Mouse (Mus musculus) forebrain, embryonic 15.5 days (tissue): ENCODE data around the gene Tdpoz1. TPM values are rescaled to one million over a fixed set of nuclear protein-coding genes. Genes with fewer than 3 reads are reported as not detected.
"Not testable (repeated sequence)": the region's sequence is repeated elsewhere in the genome, so short reads cannot be mapped to it uniquely, and the experiment has no call there.

Source experiments
- ATAC-seq: fragments of 200-750 bp; cut with Nextera tagmentation; replicated peaks from 2 replicates; pipeline ENCODE4 v1.8.0; 2017; ENCODE audit warnings: mild to moderate bottlenecking, moderate TSS enrichment, moderate library complexity
- H3K27ac ChIP-seq: fragments of 300-500 bp; sonication (generic); replicated peaks from 2 replicates; pipeline ENCODE4 v1.5.1; 2015; ENCODE audit warnings: mild to moderate bottlenecking, inconsistent platforms
- H3K27me3 ChIP-seq: fragments of 300-500 bp; sonication (generic); 2 replicates; pipeline ENCODE4 v1.6.1; 2015; ENCODE audit warnings: inconsistent platforms
- H3K36me3 ChIP-seq: fragments of 300-500 bp; sonication (generic); 2 replicates; pipeline ENCODE4 v1.6.1; 2015; ENCODE audit warnings: mild to moderate bottlenecking, inconsistent platforms
- H3K4me1 ChIP-seq: fragments of 300-500 bp; sonication (generic); 2 replicates; pipeline ENCODE4 v1.6.1; 2015; ENCODE audit warnings: inconsistent platforms
- H3K4me2 ChIP-seq: fragments of 300-500 bp; sonication (generic); replicated peaks from 2 replicates; pipeline ENCODE4 v1.6.1; 2015; ENCODE audit warnings: mild to moderate bottlenecking, inconsistent platforms
- H3K4me3 ChIP-seq: fragments of 300-500 bp; sonication (generic); 2 replicates; pipeline ENCODE4 v1.5.1; 2015; ENCODE audit warnings: mild to moderate bottlenecking, inconsistent platforms
- H3K9ac ChIP-seq: fragments of 300-500 bp; sonication (generic); replicated peaks from 2 replicates; pipeline ENCODE4 v1.6.1; 2015; ENCODE audit warnings: mild to moderate bottlenecking, inconsistent platforms
- H3K9me3 ChIP-seq: fragments of 300-500 bp; sonication (generic); 2 replicates; pipeline ENCODE4 v1.6.1; 2016; ENCODE audit warnings: inconsistent platforms
- WGBS: fragments of 180-500 bp; shearing (Covaris S2); methylation state at CpG from one replicate; pipeline ENCODE4 v1.1.7; 2015; ENCODE audit warnings: mixed read lengths; 5-methylcytosine and 5-hydroxymethylcytosine counted together
- polyA plus RNA-seq: library from polyadenylated mRNA; unstranded; fragments of >200 nt; fragmentation: Nextera tagmentation; extraction: Ambion mirVana; gene quantifications from 2 replicates; pipeline ENCODE4 v1.2.1, GENCODE M21; 2015

Tdpoz1 gene
- not detected in 2 replicates for polyA plus RNA-seq

- ATAC-seq, H3K27me3 ChIP-seq, H3K9me3 ChIP-seq, H3K27ac ChIP-seq, H3K4me1 ChIP-seq, H3K9ac ChIP-seq, H3K4me3 ChIP-seq, H3K36me3 ChIP-seq, H3K4me2 ChIP-seq: not testable (repeated sequence)
- 90% methylated on average over 3 of the region's 4 CpGs for WGBS
These were observed at the start of gene Tdpoz1 for GRCm38 (mm10) chr3:93676210-93676609. Gene Tdpoz1 (minus strand): TSS chr3:93676310.

GRCm38 (mm10) chr3:93708969-93709637 lies 33.0 kb upstream of the Tdpoz1 start:
- not testable (repeated sequence) for H3K4me2 ChIP-seq, H3K27ac ChIP-seq, H3K4me1 ChIP-seq, ATAC-seq, H3K36me3 ChIP-seq, H3K27me3 ChIP-seq, H3K9ac ChIP-seq, H3K9me3 ChIP-seq, H3K4me3 ChIP-seq
- 86% methylated on average over 2 of the region's 2 CpGs for WGBS

DNA sequence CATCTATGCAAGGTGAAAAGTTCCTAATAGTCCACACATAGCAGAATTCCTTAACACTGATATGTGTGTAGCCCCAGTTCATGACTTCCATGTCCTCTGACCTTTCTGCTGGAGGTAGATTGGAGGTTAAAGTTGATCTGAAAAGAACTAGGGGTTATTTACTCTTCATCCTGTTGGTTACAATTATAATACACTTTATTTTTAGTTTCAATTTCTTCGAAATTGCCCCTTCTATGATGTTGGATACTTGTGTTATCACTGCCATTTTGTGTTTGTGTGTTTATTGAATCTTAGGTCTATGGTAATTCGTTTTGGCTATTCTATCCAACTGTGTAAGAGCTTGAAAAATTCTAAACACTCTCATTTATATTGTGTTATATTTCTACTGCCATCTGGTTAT lies 16.9 kb upstream of the Tdpoz1 start, which contains the start of gene Gm37596:
Gm37596 (minus strand) TSS at position 101 of the 400 bp plus-strand sequence.
- H3K4me2 ChIP-seq, H3K4me3 ChIP-seq, H3K36me3 ChIP-seq, H3K27ac ChIP-seq, H3K4me1 ChIP-seq, H3K9ac ChIP-seq, ATAC-seq, H3K9me3 ChIP-seq, H3K27me3 ChIP-seq: not testable (repeated sequence)
- WGBS, result 81% methylated on average over 1 of the region's 2 CpGs

DNA sequence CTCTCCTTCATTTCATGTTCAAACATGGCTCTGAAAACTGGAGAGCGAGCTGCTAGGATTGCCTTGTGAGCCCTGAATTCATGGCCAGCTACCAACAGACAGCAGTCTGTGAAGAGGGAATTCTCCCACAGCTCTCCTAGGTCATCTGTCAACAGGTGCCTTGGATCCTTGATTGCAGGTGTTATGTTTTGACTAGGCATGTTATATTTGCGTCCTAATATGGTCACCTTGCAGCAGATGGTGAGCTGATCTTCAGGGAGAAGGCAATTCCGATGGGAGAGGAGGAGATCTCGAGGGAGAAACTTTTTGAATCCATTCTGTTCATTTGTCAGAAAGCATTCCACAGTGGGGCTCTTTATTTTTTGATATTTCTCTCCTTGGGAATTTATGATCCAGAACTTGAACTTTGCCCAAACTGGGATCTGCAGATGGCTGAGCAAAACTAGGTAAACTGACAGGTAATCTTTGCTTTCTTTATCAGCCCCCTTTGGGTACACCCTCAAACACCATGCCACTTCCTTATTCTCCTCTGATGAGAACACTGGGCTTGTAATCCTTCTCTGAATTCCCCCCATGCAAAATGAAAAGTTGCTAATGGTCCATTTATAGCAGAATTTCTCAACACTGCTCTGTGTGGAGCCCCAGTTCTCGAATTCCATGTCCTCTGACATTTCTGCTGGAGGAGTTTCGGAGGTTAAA lies 5.2 kb downstream of the Tdpoz1 start:
- not testable (repeated sequence) for H3K4me1 ChIP-seq, H3K27ac ChIP-seq, H3K4me3 ChIP-seq, H3K9me3 ChIP-seq, H3K4me2 ChIP-seq, ATAC-seq, H3K27me3 ChIP-seq, H3K9ac ChIP-seq, H3K36me3 ChIP-seq
- 86% methylated on average over 5 of the region's 6 CpGs for WGBS

DNA sequence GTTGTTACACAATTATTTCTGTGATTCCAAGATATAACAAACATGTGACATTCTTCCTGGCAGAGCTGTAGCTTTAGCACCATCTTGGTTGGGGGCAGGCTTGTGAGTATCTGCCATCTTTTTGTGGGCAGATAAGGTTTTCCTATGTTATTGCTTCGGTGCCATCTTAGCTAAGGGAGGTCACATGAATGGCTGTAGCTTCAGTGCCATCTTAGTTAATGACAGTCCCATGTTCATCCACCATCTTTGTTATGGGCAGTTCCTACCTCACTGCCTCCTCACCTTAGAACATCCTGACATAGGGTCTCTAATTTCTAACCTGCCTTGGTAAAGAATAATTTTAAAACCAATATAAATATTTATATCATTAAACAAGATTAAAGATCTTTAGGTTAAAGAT lies 21.9 kb downstream of the Tdpoz1 start:
- Histone ChIP-seq H3K27me3 (no peaks in the 10 kb centered on the region), H3K9ac (no peak overlapping the region), H3K4me2 (no peak overlapping the region), H3K27ac (no peak overlapping the region), H3K4me1 (no peaks in the 10 kb centered on the region), H3K4me3 (no peak overlapping the region), H3K36me3 (no peaks in the 10 kb centered on the region), H3K9me3 (no peaks in the 10 kb centered on the region)
- ATAC-seq, result no peak
- WGBS, result 80% methylated on average over 1 of the region's 1 CpGs

DNA sequence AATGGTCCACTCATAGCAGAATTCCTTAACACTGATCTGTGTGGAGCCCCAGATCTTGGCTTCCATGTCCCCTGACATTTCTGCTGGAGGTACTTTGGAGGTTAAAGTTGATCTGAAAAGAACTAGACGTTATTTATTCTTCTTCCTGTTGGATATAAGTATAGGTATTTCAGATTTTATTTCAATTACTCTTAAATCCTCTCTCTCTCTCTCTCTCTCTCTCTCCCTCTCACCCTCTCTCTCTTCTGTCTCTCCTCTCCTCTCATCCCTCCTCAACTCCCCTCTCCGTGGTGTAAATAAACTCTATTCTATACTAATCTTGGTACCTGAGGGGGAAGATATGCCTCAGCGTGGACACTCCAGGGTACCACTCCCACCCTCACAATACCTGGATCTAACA lies 23.5 kb downstream of the Tdpoz1 start, which contains the start of gene Tdpoz2:
Tdpoz2 (minus strand) TSS at position 101 of the 400 bp plus-strand sequence.
- Histone ChIP-seq H3K9ac (no peak within 1 kb of the TSS), H3K4me3 (no peak within 1 kb of the TSS), H3K27me3 (no peaks in the 10 kb centered on the region), H3K9me3 (no peaks in the 10 kb centered on the region), H3K27ac (no peak within 1 kb of the TSS), H3K4me2 (no peak within 1 kb of the TSS), H3K4me1 (no peaks in the 10 kb centered on the region), H3K36me3 (no peaks in the 10 kb centered on the region)
- WGBS, result 75% methylated on average over 3 of the region's 3 CpGs
- ATAC-seq, result no peak

DNA sequence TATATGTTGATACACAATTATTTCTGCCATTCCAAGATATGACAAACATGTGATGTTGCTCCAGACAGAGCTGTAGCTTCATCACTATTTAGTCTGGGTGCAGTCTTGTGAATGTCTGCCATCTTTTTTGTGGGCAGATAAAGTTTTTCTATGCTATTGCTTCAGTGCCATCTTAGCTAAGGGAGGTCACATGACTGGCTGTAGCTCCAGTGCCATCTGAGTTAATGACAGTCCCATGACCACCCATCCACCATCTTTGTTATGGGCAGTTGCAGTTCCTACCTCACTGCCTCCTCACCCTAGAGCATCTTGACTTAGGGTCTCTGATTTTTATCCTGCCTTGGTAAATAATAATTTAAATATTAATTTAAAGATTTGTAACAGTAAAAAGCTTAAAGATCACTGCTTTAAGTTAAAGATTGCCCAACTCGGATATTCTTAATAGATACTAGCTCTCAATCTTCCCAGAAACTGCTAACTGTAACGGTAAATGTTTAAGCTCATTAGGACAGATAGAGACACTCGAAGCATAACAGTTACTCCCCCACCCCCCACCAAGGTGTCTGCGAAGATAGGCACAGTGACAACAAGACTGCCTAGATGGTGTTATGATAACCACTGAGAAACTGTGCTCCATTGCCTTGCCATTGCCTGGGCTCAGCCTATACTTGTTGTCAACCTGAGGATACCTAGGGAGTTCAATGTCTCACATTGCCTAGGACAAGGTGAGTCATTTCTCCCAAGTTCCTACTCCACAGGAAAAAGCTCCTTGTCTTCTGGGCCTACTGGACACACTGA lies 45.0 kb downstream of the Tdpoz1 start:
- ATAC-seq, H3K9ac ChIP-seq, H3K27ac ChIP-seq, H3K4me2 ChIP-seq, H3K9me3 ChIP-seq, H3K27me3 ChIP-seq, H3K36me3 ChIP-seq, H3K4me1 ChIP-seq, H3K4me3 ChIP-seq: not testable (repeated sequence)
- 92% methylated on average over 4 of the region's 4 CpGs for WGBS

Other genes with a start within 250 kb of the Tdpoz1 start
- gene Tchh, start 234.0 kb downstream of the Tdpoz1 start, polyA plus RNA-seq, result 0.52 and 0.74 TPM in 2 replicates
- gene Tchhl1, start 207.6 kb downstream of the Tdpoz1 start, polyA plus RNA-seq, result not detected in 2 replicates
- gene S100a11, start 155.8 kb downstream of the Tdpoz1 start, polyA plus RNA-seq, result 102 and 108 TPM in 2 replicates
- 114 and 115 TPM in 2 replicates for gene S100a10, start 121.2 kb downstream of the Tdpoz1 start, polyA plus RNA-seq
- not detected in 2 replicates for gene Tdpoz2, start 23.6 kb downstream of the Tdpoz1 start, polyA plus RNA-seq
- gene Gm37596, start 16.8 kb upstream of the Tdpoz1 start, polyA plus RNA-seq, result not detected in 2 replicates
- gene Gm5773, start 96.7 kb upstream of the Tdpoz1 start, polyA plus RNA-seq, result not detected in 2 replicates
- not detected in 2 replicates for gene Tdpoz4, start 120.1 kb upstream of the Tdpoz1 start, polyA plus RNA-seq
- gene Tdpoz3, start 149.7 kb upstream of the Tdpoz1 start, polyA plus RNA-seq, result not detected in 2 replicates